Mouse (Mus musculus): ENCODE measurements around the gene Abca4.

Gene Abca4

GRCm38 (mm10) chr3:122111141-122111981 lies 67.1 kb downstream of the Abca4 start:
- DNase-seq (ENCODE audit: low spot score), result no peak

GRCm38 (mm10) chr3:122118651-122119214 lies 74.5 kb downstream of the Abca4 start:
- DNase-seq (ENCODE audit: low spot score), result no peak

DNA sequence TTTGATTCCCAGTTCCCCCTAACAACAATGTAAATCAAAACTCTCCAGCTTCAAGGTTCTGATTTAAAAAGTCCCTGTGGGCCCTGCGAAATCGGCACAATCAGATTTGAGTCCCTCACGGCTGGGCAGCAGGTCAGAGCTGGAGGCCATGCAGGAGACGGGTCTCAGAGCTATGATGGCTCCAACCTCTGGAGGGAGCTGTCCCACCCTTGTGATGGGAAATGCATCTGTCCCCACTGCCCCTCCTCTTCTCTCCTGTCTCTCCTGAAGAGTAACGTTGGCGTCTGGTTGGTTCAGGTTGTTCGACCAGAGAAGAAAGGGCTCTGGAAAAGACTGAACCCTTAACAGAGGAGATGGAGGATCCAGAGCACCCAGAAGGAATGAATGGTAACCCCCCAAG lies 75.5 kb downstream of the Abca4 start:
- no peak for DNase-seq (ENCODE audit: low spot score)

GRCm38 (mm10) chr3:122120217-122120616 lies 76.0 kb downstream of the Abca4 start:
- no peak for DNase-seq (ENCODE audit: low spot score)

DNA sequence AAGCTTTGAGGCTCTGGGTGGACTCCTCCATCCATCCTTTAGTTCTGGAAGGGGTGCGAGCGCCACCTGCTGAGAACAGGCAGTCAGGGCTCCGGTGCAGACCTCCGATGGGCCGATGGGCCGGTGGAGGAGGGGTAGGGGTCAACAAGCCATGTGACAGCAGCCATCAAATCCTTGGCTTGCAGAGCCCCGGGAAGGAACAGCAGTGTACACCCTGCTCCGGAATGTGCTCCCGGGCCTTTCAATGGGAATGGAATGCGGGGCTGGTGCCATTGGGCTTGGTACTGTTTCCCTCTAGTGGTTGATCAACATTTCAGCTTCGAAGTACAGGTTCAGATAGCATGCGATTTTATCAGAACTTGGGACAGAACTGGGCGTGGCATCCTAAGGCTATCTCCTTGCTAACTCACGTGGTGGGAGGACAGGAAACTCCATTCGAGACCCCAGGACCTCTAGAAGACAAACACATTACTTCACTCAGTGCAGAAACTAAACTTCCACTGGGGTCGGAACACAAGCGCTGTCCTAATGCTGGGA lies 78.0 kb downstream of the Abca4 start:
- peak; percentile 97 for DNase-seq (ENCODE audit: low spot score)

- no peak for DNase-seq (ENCODE audit: low spot score)
Measured at GRCm38 (mm10) chr3:122122838-122123237, 78.6 kb downstream of the Abca4 start.

- no peak for DNase-seq (ENCODE audit: low spot score)
Measured at GRCm38 (mm10) chr3:122128999-122129493, 84.8 kb downstream of the Abca4 start.

GRCm38 (mm10) chr3:122130771-122131170 lies 86.5 kb downstream of the Abca4 start:
- DNase-seq (ENCODE audit: low spot score), result no peak

DNA sequence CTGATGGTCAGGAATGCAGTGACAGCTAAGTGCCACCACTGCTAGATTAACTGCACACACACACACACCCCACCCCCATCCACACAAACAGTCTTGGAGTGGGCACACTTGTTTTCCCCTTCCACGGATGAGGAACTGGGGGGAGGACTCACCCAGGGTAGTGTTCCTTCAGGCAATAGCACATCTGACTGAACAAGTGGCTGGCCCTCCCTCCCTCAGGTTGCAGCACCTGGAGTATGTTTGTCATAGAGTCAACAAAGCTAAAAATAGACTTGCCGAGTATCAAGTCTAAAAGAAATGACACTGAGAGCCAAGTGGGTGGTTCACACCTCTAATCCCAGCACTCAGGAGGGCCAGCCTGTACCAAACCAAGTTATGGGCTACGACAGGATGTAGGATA lies 87.4 kb downstream of the Abca4 start:
- no peak for DNase-seq (ENCODE audit: low spot score)

DNA sequence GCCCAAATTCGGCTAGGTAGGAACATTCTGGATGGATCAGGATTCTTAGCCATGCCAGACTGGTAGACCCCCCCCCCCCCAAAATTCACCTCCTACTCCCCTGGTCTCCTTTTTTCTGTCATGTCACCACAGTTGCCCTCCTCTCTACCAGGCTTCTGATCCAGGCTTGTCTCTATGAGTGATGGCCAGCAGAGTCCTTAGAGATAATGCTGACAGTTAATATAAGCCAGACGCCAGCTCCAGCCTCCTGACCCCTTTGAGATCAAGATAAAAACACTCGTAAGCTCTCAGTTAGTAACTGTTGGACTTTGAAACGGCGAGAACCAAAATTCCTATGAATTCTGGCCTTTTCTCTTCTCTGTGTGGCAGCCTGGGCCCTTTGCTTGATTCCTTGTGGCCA lies 89.0 kb downstream of the Abca4 start:
- no peak for DNase-seq (ENCODE audit: low spot score)

DNA sequence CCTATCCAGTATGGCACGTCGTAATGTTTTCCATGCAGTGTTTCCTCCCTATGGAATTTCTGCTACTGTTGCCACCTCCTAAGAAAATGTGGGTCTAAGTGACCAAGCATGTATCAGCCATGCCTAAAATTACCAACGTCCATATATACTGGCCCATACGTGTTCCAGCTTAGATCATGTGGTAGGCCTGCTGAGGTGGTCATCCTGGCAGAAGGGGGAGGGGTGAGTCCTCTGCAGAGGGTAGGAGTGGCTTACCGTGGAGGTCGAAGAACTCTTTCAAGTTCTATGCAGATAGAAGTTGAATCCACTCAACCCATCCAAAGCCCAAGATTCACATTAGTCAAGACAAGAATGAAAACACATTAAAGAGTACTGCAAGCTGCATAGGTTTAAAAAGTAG lies 89.6 kb downstream of the Abca4 start:
- DNase-seq (ENCODE audit: low spot score), result no peak

DNA sequence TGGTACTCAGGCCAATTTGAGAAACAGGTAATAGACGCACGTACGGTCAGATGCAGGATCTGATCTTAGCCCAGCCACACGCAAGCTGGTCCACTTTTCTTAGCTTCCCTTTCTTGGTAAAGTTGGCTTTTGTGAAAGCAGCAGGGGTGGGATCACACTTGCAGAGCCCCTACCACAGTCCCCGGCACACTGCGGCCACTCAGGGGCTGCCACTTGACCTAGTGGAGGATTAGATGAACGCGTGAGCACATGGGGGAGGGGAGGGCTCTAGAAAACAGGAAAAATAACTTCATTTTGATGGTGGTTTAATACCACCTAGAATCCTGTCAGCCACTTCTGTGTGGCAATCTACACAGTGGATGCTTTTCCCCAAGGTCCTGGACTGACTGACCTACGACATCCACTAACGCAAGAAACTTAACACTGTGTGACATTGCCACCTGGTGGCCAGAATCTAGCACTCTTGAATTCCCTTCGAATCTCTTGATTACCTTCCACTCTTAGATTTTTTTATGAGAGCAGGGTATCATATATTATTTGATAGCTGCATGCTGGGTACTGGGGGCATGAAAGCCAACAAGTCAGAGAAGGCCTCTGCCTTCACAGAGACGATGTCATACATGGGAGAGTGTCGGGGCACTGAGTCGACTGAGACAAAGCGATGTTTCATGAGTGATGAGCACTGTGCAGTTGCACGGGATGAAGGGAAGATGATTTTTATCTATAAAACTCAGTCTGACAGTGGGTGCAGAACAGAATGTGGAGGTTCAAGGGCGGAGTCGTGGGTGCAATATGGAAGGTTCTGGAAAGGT lies 96.6 kb downstream of the Abca4 start:
- DNase-seq (ENCODE audit: low spot score), result peak; percentile 80

- DNase-seq (ENCODE audit: low spot score), result no peak
Measured at GRCm38 (mm10) chr3:122142256-122142922, 98.1 kb downstream of the Abca4 start.

DNA sequence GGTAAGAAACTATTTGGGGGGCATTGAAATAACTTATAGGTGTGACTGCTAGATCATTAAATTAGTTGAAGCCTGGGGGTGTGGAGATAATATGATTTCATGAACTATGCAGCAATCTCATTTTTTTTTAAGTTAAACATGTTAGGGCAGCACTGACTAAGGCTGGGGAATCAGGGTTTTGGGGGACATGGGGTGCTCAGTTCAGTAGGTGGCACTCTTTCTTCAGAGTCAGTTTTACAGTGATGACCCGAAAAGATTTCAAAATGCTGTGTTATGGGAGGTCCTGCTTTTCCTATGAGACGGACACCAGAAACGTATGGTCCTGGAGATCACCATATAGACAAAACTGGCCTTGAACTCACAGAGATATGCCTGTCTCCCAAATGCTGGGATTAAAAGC lies 99.2 kb downstream of the Abca4 start:
- no peak for DNase-seq (ENCODE audit: low spot score)

GRCm38 (mm10) chr3:122145430-122145829 lies 101.2 kb downstream of the Abca4 start:
- DNase-seq (ENCODE audit: low spot score), result no peak

DNA sequence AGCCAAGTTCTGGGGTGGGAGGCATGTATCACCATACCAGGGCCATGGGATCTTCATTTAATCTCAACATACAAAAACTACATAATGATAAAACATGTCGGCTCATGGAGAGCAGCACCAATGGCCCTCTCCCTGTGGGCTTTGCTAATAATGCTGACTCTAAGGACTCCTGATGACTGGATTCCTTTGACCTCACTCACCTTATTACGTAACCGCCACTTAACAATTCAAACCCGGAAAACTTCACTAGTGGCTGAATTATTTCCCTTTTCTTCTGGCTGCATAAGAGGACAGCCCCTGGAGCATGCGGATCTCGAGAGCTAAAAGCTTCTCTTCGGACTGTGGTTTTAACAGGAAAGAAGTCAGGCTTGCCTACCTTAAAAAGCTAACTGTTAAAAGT lies 106.6 kb downstream of the Abca4 start:
- DNase-seq (ENCODE audit: low spot score), result no peak

- no peak for DNase-seq (ENCODE audit: low spot score)
Measured at GRCm38 (mm10) chr3:122152431-122152830, 108.2 kb downstream of the Abca4 start.

DNA sequence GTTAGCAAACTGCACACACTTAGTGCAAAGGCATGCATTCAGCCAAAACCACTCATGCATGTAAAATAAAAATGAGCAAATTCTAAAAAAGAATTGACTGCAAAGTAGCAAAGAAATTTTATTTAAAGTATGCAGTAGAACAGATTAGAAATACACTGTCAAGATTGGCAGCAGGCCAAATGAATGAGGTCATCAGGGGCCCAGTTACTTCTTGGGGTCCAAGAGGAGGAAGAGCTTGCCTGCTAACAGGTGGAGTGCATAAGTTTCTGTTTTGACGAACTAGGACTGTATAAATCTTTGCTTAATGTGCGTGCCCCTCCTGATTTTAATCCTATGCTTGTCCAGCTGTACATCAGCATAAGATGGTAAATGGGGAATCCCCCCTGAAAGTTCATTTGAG lies 109.8 kb downstream of the Abca4 start:
- DNase-seq (ENCODE audit: low spot score), result no peak

GRCm38 (mm10) chr3:122159447-122159846 lies 115.2 kb downstream of the Abca4 start:
- DNase-seq (ENCODE audit: low spot score), result no peak

DNA sequence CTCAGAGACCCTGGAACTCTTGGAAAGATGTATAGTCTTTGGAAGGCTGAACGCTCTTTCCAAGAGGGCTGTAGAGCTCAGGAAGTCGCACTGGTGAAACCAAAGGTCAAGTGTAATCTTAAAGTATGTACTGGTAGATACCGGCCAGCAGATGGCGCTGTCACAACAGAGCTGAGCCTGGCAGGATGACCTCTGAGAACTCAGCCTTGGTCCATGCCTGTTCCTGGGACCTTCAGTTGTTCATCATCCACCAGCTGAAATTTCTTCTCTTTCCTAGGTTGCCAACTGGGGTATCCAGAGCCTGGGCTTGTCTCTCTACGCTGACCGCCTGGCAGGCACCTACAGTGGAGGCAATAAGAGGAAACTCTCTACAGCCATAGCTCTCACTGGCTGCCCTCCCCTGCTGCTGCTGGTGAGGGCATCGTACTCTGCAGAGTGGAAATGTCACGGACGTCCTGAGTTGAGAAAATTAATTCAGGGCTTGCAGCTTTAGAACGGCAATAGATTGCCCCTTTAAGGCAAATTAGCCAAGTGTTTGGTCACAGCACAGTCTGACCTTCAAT lies 125.5 kb downstream of the Abca4 start:
- peak; percentile 86 for DNase-seq (ENCODE audit: low spot score)

GRCm38 (mm10) chr3:122170621-122171309 lies 126.5 kb downstream of the Abca4 start:
- no peak for DNase-seq (ENCODE audit: low spot score)

Data from testis, postnatal 10 days (tissue).